Mouse (Mus musculus): ENCODE results near the gene Ddx54. TPM values are rescaled to one million over a fixed set of nuclear protein-coding genes. Genes with fewer than 3 reads are reported as not detected.
A peak's percentile ranks its signal among the peaks of the same experiment; 100 is the strongest.

Ddx54 gene
- total RNA-seq, 2 experiments from 2014 or later = 34.0 to 41.6 TPM

GRCm38 (mm10) chr5:120579898-120580626, 32.5 kb upstream of the Ddx54 start:
- no peak for DNase-seq (ENCODE audit: low spot score in 2 of 2)

GRCm38 (mm10) chr5:120582002-120582401, 30.5 kb upstream of the Ddx54 start:
- no peak for DNase-seq (ENCODE audit: low spot score in 2 of 2)

GRCm38 (mm10) chr5:120583511-120583910, 29.0 kb upstream of the Ddx54 start:
- DNase-seq (ENCODE audit: low spot score in 2 of 2) = no peak

- no peak for DNase-seq (ENCODE audit: low spot score in 2 of 2)
Measured at GRCm38 (mm10) chr5:120584968-120585367, 27.6 kb upstream of the Ddx54 start.

- peak in 1 of 2 experiments; percentile 48 for DNase-seq (ENCODE audit: low spot score in 2 of 2)
Measured at GRCm38 (mm10) chr5:120586741-120587615, 25.6 kb upstream of the Ddx54 start.

- no peak for DNase-seq (ENCODE audit: low spot score in 2 of 2)
Measured at GRCm38 (mm10) chr5:120587616-120587926, 25.0 kb upstream of the Ddx54 start.

- DNase-seq (ENCODE audit: low spot score in 2 of 2) = no peak
Measured at GRCm38 (mm10) chr5:120587940-120588568, 24.5 kb upstream of the Ddx54 start.

GRCm38 (mm10) chr5:120588569-120589094, 23.9 kb upstream of the Ddx54 start, which contains the start of the genes Tpcn1 and Iqcd:
Gene Tpcn1 (minus strand): TSS chr5:120588673.
Gene Iqcd (plus strand): TSS chr5:120589016.
- peak; percentile 98 to 99 for DNase-seq (ENCODE audit: low spot score in 2 of 2)

- no peak for DNase-seq (ENCODE audit: low spot score in 2 of 2)
Measured at GRCm38 (mm10) chr5:120590356-120591010, 22.1 kb upstream of the Ddx54 start.

- DNase-seq (ENCODE audit: low spot score in 2 of 2) = no peak
Measured at GRCm38 (mm10) chr5:120592141-120592540, 20.4 kb upstream of the Ddx54 start.

- no peak for DNase-seq (ENCODE audit: low spot score in 2 of 2)
Measured at GRCm38 (mm10) chr5:120594485-120594884, 18.1 kb upstream of the Ddx54 start.

- DNase-seq (ENCODE audit: low spot score in 2 of 2) = no peak
Measured at GRCm38 (mm10) chr5:120599625-120600024, 12.9 kb upstream of the Ddx54 start.

- no peak for DNase-seq (ENCODE audit: low spot score in 2 of 2)
Measured at GRCm38 (mm10) chr5:120600946-120601668, 11.4 kb upstream of the Ddx54 start.

- DNase-seq (ENCODE audit: low spot score in 2 of 2) = no peak
Measured at GRCm38 (mm10) chr5:120602210-120602609, 10.3 kb upstream of the Ddx54 start.

GRCm38 (mm10) chr5:120603515-120603914, 9.0 kb upstream of the Ddx54 start:
- no peak for DNase-seq (ENCODE audit: low spot score in 2 of 2)

GRCm38 (mm10) chr5:120604839-120605238, 7.7 kb upstream of the Ddx54 start:
- peak; percentile 87 to 91 for DNase-seq (ENCODE audit: low spot score in 2 of 2)

- DNase-seq (ENCODE audit: low spot score in 2 of 2) = no peak
Measured at GRCm38 (mm10) chr5:120605241-120605661, 7.3 kb upstream of the Ddx54 start.

- DNase-seq (ENCODE audit: low spot score in 2 of 2) = peak; percentile 91 to 96
Measured at GRCm38 (mm10) chr5:120605688-120606087, 6.9 kb upstream of the Ddx54 start.

- DNase-seq (ENCODE audit: low spot score in 2 of 2) = no peak
Measured at GRCm38 (mm10) chr5:120606590-120607200, 5.8 kb upstream of the Ddx54 start.

GRCm38 (mm10) chr5:120607335-120607734, 5.2 kb upstream of the Ddx54 start:
- DNase-seq (ENCODE audit: low spot score in 2 of 2) = no peak

Data from left cerebral cortex, adult 18-20 months (tissue).